Mouse (Mus musculus) forebrain, embryonic 12.5 days (tissue): ENCODE measurements at regions not wholly inside any gene's neighbourhood (a gene's known extent, or its start where the extent isn't known, plus 50 kb on each side); places are given as distances from the start of the nearest gene placed in this dataset.

Experiments used
- ATAC-seq: fragments of 200-750 bp; cut with Nextera tagmentation; 2 replicates; pipeline ENCODE4 v1.8.0; 2017; ENCODE audit warnings: moderate TSS enrichment; ENCODE audit not compliant: low FRiP score
- H3K27ac ChIP-seq: fragments of 300-500 bp; sonication (generic); 2 replicates; pipeline ENCODE4 v1.5.1; 2016; ENCODE audit warnings: mild to moderate bottlenecking
- H3K27me3 ChIP-seq: fragments of 300-500 bp; sonication (generic); 2 replicates; pipeline ENCODE4 v1.6.1; 2016; ENCODE audit warnings: mild to moderate bottlenecking
- H3K36me3 ChIP-seq: fragments of 300-500 bp; sonication (generic); replicated peaks from 2 replicates; pipeline ENCODE4 v1.6.1; 2016; ENCODE audit warnings: mild to moderate bottlenecking
- H3K4me1 ChIP-seq: fragments of 300-500 bp; sonication (generic); 2 replicates; pipeline ENCODE4 v1.6.1; 2016
- H3K4me2 ChIP-seq: fragments of 300-500 bp; sonication (generic); 2 replicates; pipeline ENCODE4 v1.6.1; 2016; ENCODE audit warnings: mild to moderate bottlenecking, moderate library complexity
- H3K4me3 ChIP-seq: fragments of 300-500 bp; sonication (generic); replicated peaks from 2 replicates; pipeline ENCODE4 v1.5.1; 2016; ENCODE audit warnings: mild to moderate bottlenecking
- H3K9ac ChIP-seq: fragments of 300-500 bp; sonication (generic); 2 replicates; pipeline ENCODE4 v1.6.1; 2016; ENCODE audit warnings: mild to moderate bottlenecking
- H3K9me3 ChIP-seq: fragments of 300-500 bp; sonication (generic); 2 replicates; pipeline ENCODE4 v1.6.1; 2016
- WGBS: fragments of 180-500 bp; shearing (Covaris S2); methylation state at CpG from one replicate; pipeline ENCODE4 v1.1.7; 2016; 5-methylcytosine and 5-hydroxymethylcytosine counted together

GRCm38 (mm10) chr17:4163502-4163901 lies 467.4 kb upstream of the Nox3 start:
- Histone ChIP-seq H3K27ac (no peak overlapping the region), H3K36me3 (no peaks in the 10 kb centered on the region), H3K4me3 (no peak overlapping the region), H3K4me1 (no peaks in the 10 kb centered on the region), H3K4me2 (no peak overlapping the region), H3K9ac (no peak overlapping the region), H3K9me3 (no peaks in the 10 kb centered on the region), H3K27me3 (no peaks in the 10 kb centered on the region)
- ATAC-seq = no peak
- 81% methylated on average over 2 of the region's 2 CpGs for WGBS

GRCm38 (mm10) chr17:4173951-4174361 lies 477.9 kb upstream of the Nox3 start:
- H3K4me3 ChIP-seq = no peak overlapping the region
- H3K27ac ChIP-seq = no peak overlapping the region
- ATAC-seq = no peak
- H3K4me1 ChIP-seq = peaks cover 12% of the 10 kb centered on the region
- H3K27me3 ChIP-seq = peaks cover 20% of the 10 kb centered on the region
- 69% methylated on average over 4 of the region's 4 CpGs for WGBS
- no peak overlapping the region for H3K4me2 ChIP-seq
- no peak overlapping the region for H3K9ac ChIP-seq
- H3K36me3 ChIP-seq = no peaks in the 10 kb centered on the region
- no peaks in the 10 kb centered on the region for H3K9me3 ChIP-seq

- WGBS = 63% methylated on average over 9 of the region's 9 CpGs
Observed at GRCm38 (mm10) chr17:4175006-4175405, 478.9 kb upstream of the Nox3 start.

DNA sequence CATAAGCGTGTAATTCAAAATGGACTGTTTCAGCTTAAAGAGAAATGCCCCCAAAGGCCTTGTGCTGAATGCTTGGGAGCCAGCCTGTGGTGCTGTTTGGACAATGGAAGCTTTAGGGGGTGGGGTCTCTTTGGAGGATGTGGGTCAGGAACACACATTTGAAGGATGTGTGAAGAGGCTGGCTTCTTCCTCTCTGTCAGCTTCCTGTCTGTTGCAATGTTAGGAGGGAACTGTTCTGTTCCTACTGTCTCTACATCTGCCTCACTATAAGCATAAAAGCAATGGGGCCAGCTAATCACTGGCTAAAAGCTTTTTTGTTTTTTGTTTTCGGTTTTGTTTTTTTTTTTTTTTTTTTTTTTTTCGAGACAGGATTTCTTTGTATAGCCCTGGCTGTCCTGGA lies 480.5 kb upstream of the Nox3 start:
- Histone ChIP-seq H3K9me3 (no peaks in the 10 kb centered on the region), H3K4me1 (peaks cover 12% of the 10 kb centered on the region), H3K27me3 (peaks cover 22% of the 10 kb centered on the region), H3K4me2 (no peak overlapping the region), H3K4me3 (no peak overlapping the region), H3K27ac (no peak overlapping the region), H3K36me3 (no peaks in the 10 kb centered on the region), H3K9ac (no peak overlapping the region)
- no peak for ATAC-seq
- WGBS = 50% methylated on average over 3 of the region's 3 CpGs

More at GRCm38 (mm10) chr17:4175006-4175405, 478.9 kb upstream of the Nox3 start:
- Histone ChIP-seq H3K4me1 (peaks cover 12% of the 10 kb centered on the region), H3K9ac (no peak overlapping the region), H3K36me3 (no peaks in the 10 kb centered on the region), H3K9me3 (no peaks in the 10 kb centered on the region), H3K27me3 (peaks cover 22% of the 10 kb centered on the region), H3K4me2 (no peak overlapping the region), H3K27ac (no peak overlapping the region), H3K4me3 (no peak overlapping the region)
- ATAC-seq = no peak

- Histone ChIP-seq H3K4me1 (peaks cover 12% of the 10 kb centered on the region), H3K9ac (no peak overlapping the region), H3K9me3 (no peaks in the 10 kb centered on the region), H3K27me3 (peaks cover 22% of the 10 kb centered on the region), H3K36me3 (no peaks in the 10 kb centered on the region), H3K4me3 (no peak overlapping the region), H3K4me2 (no peak overlapping the region), H3K27ac (no peak overlapping the region)
- ATAC-seq = peak; percentile 86; the same call in 1 of the 2 replicates
- WGBS = 18% methylated on average over 9 of the region's 9 CpGs
Observed at GRCm38 (mm10) chr17:4177485-4178150, 481.6 kb upstream of the Nox3 start.

DNA sequence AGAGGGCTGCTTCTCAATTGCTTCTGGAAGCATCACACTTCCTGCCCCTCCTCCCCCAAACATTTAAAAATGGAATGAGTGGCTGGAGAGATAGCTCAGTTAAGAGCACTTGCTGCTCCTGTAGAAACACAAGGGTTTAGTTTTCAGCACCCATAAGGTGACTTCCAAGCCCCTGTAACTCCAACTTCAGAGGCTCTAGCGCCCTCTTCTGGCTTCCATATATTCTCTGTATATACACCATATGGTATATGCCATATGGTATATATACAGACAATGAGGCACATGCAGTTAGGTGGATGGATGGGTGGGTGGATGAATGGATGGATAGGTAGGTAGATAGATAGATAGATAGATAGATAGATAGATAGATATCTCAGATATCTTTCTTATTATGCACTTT lies 483.2 kb upstream of the Nox3 start:
- ATAC-seq = no peak
- H3K9me3 ChIP-seq = no peaks in the 10 kb centered on the region
- H3K4me3 ChIP-seq = no peak overlapping the region
- H3K27me3 ChIP-seq = peaks cover 22% of the 10 kb centered on the region
- H3K9ac ChIP-seq = no peak overlapping the region
- H3K4me1 ChIP-seq = peaks cover 12% of the 10 kb centered on the region
- WGBS = 48% methylated on average over 1 of the region's 1 CpGs
- H3K4me2 ChIP-seq = no peak overlapping the region
- no peak overlapping the region for H3K27ac ChIP-seq
- H3K36me3 ChIP-seq = no peaks in the 10 kb centered on the region

DNA sequence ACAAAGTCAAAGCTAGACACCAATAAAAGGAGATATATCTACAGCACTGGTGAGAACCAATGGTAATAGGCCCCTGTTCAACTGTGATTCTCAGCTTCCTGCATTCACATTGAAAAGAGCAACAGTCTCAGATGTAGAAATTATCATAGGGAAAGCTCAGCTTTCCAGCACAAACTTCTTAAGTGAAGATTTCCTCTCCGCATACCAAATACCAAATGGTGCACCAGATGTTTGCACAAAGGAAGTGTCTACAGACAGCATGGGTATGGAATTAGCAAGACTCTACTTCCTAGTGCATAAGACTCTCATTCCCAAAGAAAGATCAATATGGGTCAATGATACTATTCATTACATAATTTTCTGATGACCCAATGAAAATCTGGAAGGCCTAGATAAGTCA lies 486.0 kb upstream of the Nox3 start:
- Histone ChIP-seq H3K27ac (no peak overlapping the region), H3K4me2 (no peak overlapping the region), H3K36me3 (no peaks in the 10 kb centered on the region), H3K9me3 (no peaks in the 10 kb centered on the region), H3K4me3 (no peak overlapping the region), H3K9ac (no peak overlapping the region), H3K4me1 (peaks cover 7% of the 10 kb centered on the region), H3K27me3 (peaks cover 5% of the 10 kb centered on the region; the same call in 1 of the 2 replicates)
- 85% methylated on average over 1 of the region's 1 CpGs for WGBS
- ATAC-seq = no peak

- Histone ChIP-seq H3K4me2 (no peak overlapping the region), H3K27me3 (no peaks in the 10 kb centered on the region), H3K36me3 (no peaks in the 10 kb centered on the region), H3K4me1 (no peaks in the 10 kb centered on the region), H3K9ac (no peak overlapping the region), H3K9me3 (no peaks in the 10 kb centered on the region), H3K4me3 (no peak overlapping the region), H3K27ac (no peak overlapping the region)
- 77% methylated on average over 9 of the region's 9 CpGs for WGBS
- ATAC-seq = no peak
Observed at GRCm38 (mm10) chr17:4186802-4187201, 490.7 kb upstream of the Nox3 start.

- Histone ChIP-seq H3K9me3 (no peaks in the 10 kb centered on the region), H3K27ac (no peak overlapping the region), H3K4me1 (no peaks in the 10 kb centered on the region), H3K4me3 (no peak overlapping the region), H3K36me3 (no peaks in the 10 kb centered on the region), H3K27me3 (no peaks in the 10 kb centered on the region), H3K9ac (no peak overlapping the region), H3K4me2 (no peak overlapping the region)
- 89% methylated on average over 4 of the region's 4 CpGs for WGBS
- ATAC-seq = no peak
Observed at GRCm38 (mm10) chr17:4187606-4188005, 491.5 kb upstream of the Nox3 start.

GRCm38 (mm10) chr17:4196793-4197448 lies 500.9 kb upstream of the Nox3 start:
- 69% methylated on average over 8 of the region's 8 CpGs for WGBS
- Histone ChIP-seq H3K4me1 (no peaks in the 10 kb centered on the region), H3K27ac (no peak overlapping the region), H3K4me3 (no peak overlapping the region), H3K9ac (no peak overlapping the region), H3K4me2 (no peak overlapping the region), H3K9me3 (no peaks in the 10 kb centered on the region), H3K36me3 (no peaks in the 10 kb centered on the region), H3K27me3 (no peaks in the 10 kb centered on the region)
- ATAC-seq = no peak

- H3K4me3 ChIP-seq = no peak overlapping the region
- WGBS = 88% methylated on average over 3 of the region's 3 CpGs
- ATAC-seq = no peak
Observed at GRCm38 (mm10) chr17:4198001-4198400, 501.9 kb upstream of the Nox3 start.

DNA sequence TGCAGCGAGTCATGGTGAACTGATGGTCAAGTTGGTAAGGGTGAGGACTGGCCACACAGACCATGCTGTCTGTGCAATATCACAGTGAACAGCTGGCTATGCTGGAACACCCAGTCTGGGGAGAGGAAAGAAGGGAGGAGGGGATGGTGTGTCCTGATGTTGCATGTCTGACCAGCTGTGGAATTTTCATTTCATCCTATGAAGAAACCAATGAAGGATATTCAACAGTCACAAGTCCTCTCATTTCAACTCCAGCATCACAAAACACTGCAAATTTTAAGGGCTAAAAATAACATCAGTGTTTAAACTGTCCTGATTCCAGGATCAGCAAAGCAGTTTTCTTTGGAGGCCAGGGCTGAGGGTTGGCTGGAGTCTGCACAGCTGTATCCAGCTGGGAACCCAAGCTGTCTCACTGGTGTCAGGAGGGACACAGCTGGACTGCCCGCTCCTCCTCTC lies 503.7 kb upstream of the Nox3 start:
- no peak overlapping the region for H3K4me3 ChIP-seq
- no peaks in the 10 kb centered on the region for H3K27me3 ChIP-seq
- H3K36me3 ChIP-seq = no peaks in the 10 kb centered on the region
- H3K27ac ChIP-seq = no peak overlapping the region
- H3K4me2 ChIP-seq = no peak overlapping the region
- H3K4me1 ChIP-seq = no peaks in the 10 kb centered on the region
- H3K9ac ChIP-seq = no peak overlapping the region
- H3K9me3 ChIP-seq = no peaks in the 10 kb centered on the region
- no peak for ATAC-seq
- WGBS = 93% methylated on average over 2 of the region's 2 CpGs

More at GRCm38 (mm10) chr17:4198001-4198400, 501.9 kb upstream of the Nox3 start:
- Histone ChIP-seq H3K27me3 (no peaks in the 10 kb centered on the region), H3K4me2 (no peak overlapping the region), H3K36me3 (no peaks in the 10 kb centered on the region), H3K9me3 (no peaks in the 10 kb centered on the region), H3K27ac (no peak overlapping the region), H3K4me1 (no peaks in the 10 kb centered on the region), H3K9ac (no peak overlapping the region)

GRCm38 (mm10) chr17:4201300-4201699 lies 505.2 kb upstream of the Nox3 start:
- H3K27me3 ChIP-seq = no peaks in the 10 kb centered on the region
- H3K36me3 ChIP-seq = no peaks in the 10 kb centered on the region
- no peak overlapping the region for H3K4me2 ChIP-seq
- no peak overlapping the region for H3K9ac ChIP-seq
- H3K4me3 ChIP-seq = no peak overlapping the region
- H3K4me1 ChIP-seq = no peaks in the 10 kb centered on the region
- ATAC-seq = no peak
- no peak overlapping the region for H3K27ac ChIP-seq
- 92% methylated on average over 4 of the region's 4 CpGs for WGBS
- H3K9me3 ChIP-seq = no peaks in the 10 kb centered on the region
